Mouse (Mus musculus) ovary, adult 18-20 months (tissue): ENCODE data around the gene Pkn3.
"Not testable (repeated sequence)": the region's sequence is repeated elsewhere in the genome, so short reads cannot be mapped to it uniquely, and the experiment has no call there.

Experiments used
- DNase-seq: peaks from one replicate; pipeline ENCODE4 v3.0.0; 2022; ENCODE audit warnings: low spot score, mixed read lengths

Gene Pkn3

GRCm38 (mm10) chr2:30077502-30078348, at the start of gene Pkn3:
Pkn3 (plus strand) TSS chr2:30077684.
- peak; percentile 74 for DNase-seq

- DNase-seq: no peak
These were observed 45.1 kb upstream of the Pkn3 start for GRCm38 (mm10) chr2:30032244-30032846.

GRCm38 (mm10) chr2:30032957-30033356, 44.5 kb upstream of the Pkn3 start:
- no peak for DNase-seq

GRCm38 (mm10) chr2:30037762-30038161, 39.7 kb upstream of the Pkn3 start:
- no peak for DNase-seq

- no peak for DNase-seq
These were observed 39.1 kb upstream of the Pkn3 start for GRCm38 (mm10) chr2:30038370-30038769.

- no peak for DNase-seq
These were observed 37.8 kb upstream of the Pkn3 start for GRCm38 (mm10) chr2:30039687-30040086.

- DNase-seq: peak; percentile 40
These were observed 35.0 kb upstream of the Pkn3 start for GRCm38 (mm10) chr2:30042445-30042844.

GRCm38 (mm10) chr2:30044550-30044949, 32.9 kb upstream of the Pkn3 start:
- DNase-seq: no peak

- DNase-seq: no peak
These were observed 30.4 kb upstream of the Pkn3 start for GRCm38 (mm10) chr2:30047127-30047526.

- no peak for DNase-seq
These were observed 29.4 kb upstream of the Pkn3 start for GRCm38 (mm10) chr2:30048101-30048501.

GRCm38 (mm10) chr2:30048699-30049388, 28.6 kb upstream of the Pkn3 start, which contains the start of gene Wdr34:
Wdr34 (minus strand) TSS chr2:30048881.
- peak; percentile 96 for DNase-seq

GRCm38 (mm10) chr2:30049831-30050230, 27.7 kb upstream of the Pkn3 start:
- peak; percentile 59 for DNase-seq

- DNase-seq: no peak
These were observed 25.3 kb upstream of the Pkn3 start for GRCm38 (mm10) chr2:30051992-30052761.

GRCm38 (mm10) chr2:30055310-30055709, 22.2 kb upstream of the Pkn3 start:
- DNase-seq: not testable (repeated sequence)

- DNase-seq: no peak
These were observed 20.7 kb upstream of the Pkn3 start for GRCm38 (mm10) chr2:30056736-30057135.

- DNase-seq: peak; percentile 68
These were observed 20.1 kb upstream of the Pkn3 start, which contains the start of gene Set for GRCm38 (mm10) chr2:30057223-30057904. Set (plus strand) TSS chr2:30057378.

GRCm38 (mm10) chr2:30058418-30058817, 19.1 kb upstream of the Pkn3 start:
- DNase-seq: no peak

- DNase-seq: no peak
These were observed 16.0 kb upstream of the Pkn3 start for GRCm38 (mm10) chr2:30061215-30062166.

- peak; percentile 56 for DNase-seq
These were observed 15.0 kb upstream of the Pkn3 start for GRCm38 (mm10) chr2:30062249-30063093.
